Mouse (Mus musculus): ENCODE measurements around the gene Nodal.
"Not testable (repeated sequence)": the region's sequence is repeated elsewhere in the genome, so short reads cannot be mapped to it uniquely, and the experiment has no call there.

Nodal gene

GRCm38 (mm10) chr10:61428416-61428815, 10.6 kb downstream of the Nodal start:
- DNase-seq (ENCODE audit: low read depth, low spot score) = no peak

- DNase-seq (ENCODE audit: low read depth, low spot score) = no peak
These were observed 11.3 kb downstream of the Nodal start for GRCm38 (mm10) chr10:61429043-61429442.

- DNase-seq (ENCODE audit: low read depth, low spot score) = no peak
These were observed 13.6 kb downstream of the Nodal start for GRCm38 (mm10) chr10:61431375-61431774.

- no peak for DNase-seq (ENCODE audit: low read depth, low spot score)
These were observed 22.5 kb downstream of the Nodal start for GRCm38 (mm10) chr10:61440202-61440800.

- no peak for DNase-seq (ENCODE audit: low read depth, low spot score)
These were observed 25.7 kb downstream of the Nodal start for GRCm38 (mm10) chr10:61443456-61443855.

- no peak for DNase-seq (ENCODE audit: low read depth, low spot score)
These were observed 26.1 kb downstream of the Nodal start for GRCm38 (mm10) chr10:61443876-61444275.

GRCm38 (mm10) chr10:61445016-61445415, 27.2 kb downstream of the Nodal start:
- no peak for DNase-seq (ENCODE audit: low read depth, low spot score)

- no peak for DNase-seq (ENCODE audit: low read depth, low spot score)
These were observed 30.0 kb downstream of the Nodal start for GRCm38 (mm10) chr10:61447581-61448353.

GRCm38 (mm10) chr10:61448834-61449233, 31.1 kb downstream of the Nodal start:
- no peak for DNase-seq (ENCODE audit: low read depth, low spot score)

GRCm38 (mm10) chr10:61451463-61451930, 33.7 kb downstream of the Nodal start:
- peak; percentile 76 for DNase-seq (ENCODE audit: low read depth, low spot score)

GRCm38 (mm10) chr10:61451931-61452617, 34.3 kb downstream of the Nodal start:
- no peak for DNase-seq (ENCODE audit: low read depth, low spot score)

- DNase-seq (ENCODE audit: low read depth, low spot score) = peak; percentile 97
These were observed 34.9 kb downstream of the Nodal start, which contains the start of gene Eif4ebp2 for GRCm38 (mm10) chr10:61452645-61453044. Eif4ebp2 (minus strand) TSS chr10:61452661.

GRCm38 (mm10) chr10:61453171-61453570, 35.4 kb downstream of the Nodal start:
- DNase-seq (ENCODE audit: low read depth, low spot score) = not testable (repeated sequence)

GRCm38 (mm10) chr10:61457182-61457581, 39.4 kb downstream of the Nodal start:
- DNase-seq (ENCODE audit: low read depth, low spot score) = no peak

- no peak for DNase-seq (ENCODE audit: low read depth, low spot score)
These were observed 47.2 kb downstream of the Nodal start for GRCm38 (mm10) chr10:61465009-61465408.

- no peak for DNase-seq (ENCODE audit: low read depth, low spot score)
These were observed 48.5 kb downstream of the Nodal start for GRCm38 (mm10) chr10:61466242-61466641.

GRCm38 (mm10) chr10:61466873-61467272, 49.1 kb downstream of the Nodal start:
- no peak for DNase-seq (ENCODE audit: low read depth, low spot score)

GRCm38 (mm10) chr10:61468900-61469299, 51.1 kb downstream of the Nodal start:
- DNase-seq (ENCODE audit: low read depth, low spot score) = no peak

GRCm38 (mm10) chr10:61473640-61474039, 55.9 kb downstream of the Nodal start:
- DNase-seq (ENCODE audit: low read depth, low spot score) = no peak

- no peak for DNase-seq (ENCODE audit: low read depth, low spot score)
These were observed 56.6 kb downstream of the Nodal start for GRCm38 (mm10) chr10:61474344-61474743.
